Mouse (Mus musculus): ENCODE results near the gene Morn3. TPM values are rescaled to one million over a fixed set of nuclear protein-coding genes. Genes with fewer than 3 reads are reported as not detected.

Gene Morn3
- polyA plus RNA-seq, 1 experiment from 2014 or later: 1.3 TPM

GRCm38 (mm10) chr5:123058251-123059102 lies 11.7 kb upstream of the Morn3 start:
- Histone ChIP-seq H3K4me1 (replicated peaks) (no peaks in the 10 kb centered on the region), H3K4me3 (peak overlapping the region; percentile 39), H3K36me3 (no peaks in the 10 kb centered on the region), H3K9ac (peak overlapping the region; percentile 38), H3K27ac (replicated peaks) (peak overlapping the region; percentile 67), H3K9me3 (no peaks in the 10 kb centered on the region), H3K4me2 (peak overlapping the region; percentile 51), H3K27me3 (no peaks in the 10 kb centered on the region)
- WGBS: 46% methylated on average over 16 of the region's 16 CpGs
- ATAC-seq (ENCODE audit: low FRiP score, low read depth): no peak

DNA sequence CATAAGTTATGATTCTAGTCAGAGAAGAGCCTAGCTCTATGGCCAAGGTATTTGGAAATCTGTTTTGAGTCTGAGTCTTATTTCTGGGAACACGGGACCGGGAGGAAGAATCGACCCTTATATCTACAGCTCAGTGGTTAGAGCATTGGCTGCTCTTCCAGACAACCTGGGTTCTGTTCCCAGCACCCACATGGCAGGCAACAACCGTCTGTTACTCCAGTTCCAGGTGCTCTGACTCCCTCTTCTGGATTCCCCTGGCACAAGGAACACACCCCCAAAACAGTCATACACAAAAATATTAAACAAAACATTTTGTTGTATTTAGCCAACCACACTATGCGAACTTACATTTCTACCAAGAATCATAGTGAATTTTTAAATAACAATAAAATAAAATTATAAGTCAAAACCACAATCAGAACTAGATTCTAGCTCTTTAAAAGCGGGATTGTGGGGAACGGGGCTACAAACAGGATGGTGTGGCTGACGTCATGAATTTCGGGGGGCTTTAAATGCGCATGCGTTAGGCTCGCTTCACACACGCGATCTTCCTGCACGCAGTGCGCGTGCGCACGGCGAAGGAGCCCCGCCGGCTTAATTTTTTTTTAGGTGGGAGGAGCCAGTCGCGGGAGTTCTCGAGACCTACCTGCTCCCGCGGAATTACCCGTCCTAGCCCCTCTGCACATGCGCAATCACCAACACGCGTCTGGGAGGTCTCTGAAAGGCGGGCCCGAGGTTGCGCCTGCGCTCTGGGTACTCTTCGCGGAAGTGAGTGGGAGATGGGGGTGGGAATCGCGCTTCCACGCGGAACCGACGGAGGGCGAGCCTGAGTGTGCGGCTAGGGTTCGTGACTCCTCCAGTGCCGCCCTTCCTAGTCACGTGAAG lies 10.8 kb upstream of the Morn3 start:
- H3K36me3 ChIP-seq: no peaks in the 10 kb centered on the region
- WGBS: 8% methylated on average over 48 of the region's 48 CpGs
- peak overlapping the region; percentile 39 for H3K4me3 ChIP-seq
- peak overlapping the region; percentile 38 for H3K9ac ChIP-seq
- peak overlapping the region; percentile 67 for H3K27ac ChIP-seq (replicated peaks)
- H3K4me2 ChIP-seq: peak overlapping the region; percentile 51
- H3K27me3 ChIP-seq: no peaks in the 10 kb centered on the region
- peak; percentile 98 for ATAC-seq (ENCODE audit: low FRiP score, low read depth)
- no peaks in the 10 kb centered on the region for H3K9me3 ChIP-seq
- H3K4me1 ChIP-seq (replicated peaks): no peaks in the 10 kb centered on the region

DNA sequence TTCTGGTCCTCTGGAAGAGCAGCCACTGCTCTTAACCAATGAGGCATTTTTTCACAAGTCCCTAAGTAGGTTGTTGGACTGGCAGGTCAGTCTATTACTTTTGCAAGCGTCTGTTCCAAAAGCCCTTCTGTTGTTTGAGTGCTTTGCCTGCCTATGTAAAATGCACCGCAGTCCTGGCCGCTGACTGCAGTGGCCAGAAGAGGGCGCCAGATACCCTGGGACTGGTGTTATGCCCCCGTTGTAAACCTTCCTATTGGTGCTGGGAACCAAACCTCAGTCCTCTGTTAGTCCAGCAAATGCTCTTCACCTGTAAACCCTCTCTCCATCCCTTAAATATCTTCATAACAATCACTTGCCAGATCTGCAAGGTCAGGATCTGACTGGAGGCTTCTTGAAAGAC lies 4.9 kb upstream of the Morn3 start:
- Histone ChIP-seq H3K9me3 (no peaks in the 10 kb centered on the region), H3K27me3 (no peaks in the 10 kb centered on the region), H3K4me1 (replicated peaks) (peaks cover 6% of the 10 kb centered on the region), H3K27ac (replicated peaks) (no peak overlapping the region), H3K4me3 (no peak overlapping the region), H3K9ac (no peak overlapping the region), H3K4me2 (no peak overlapping the region), H3K36me3 (no peaks in the 10 kb centered on the region)
- ATAC-seq (ENCODE audit: low FRiP score, low read depth): no peak
- WGBS: 79% methylated on average over 5 of the region's 5 CpGs

GRCm38 (mm10) chr5:123050918-123051317 lies 4.1 kb upstream of the Morn3 start:
- H3K4me1 ChIP-seq (replicated peaks): peaks cover 6% of the 10 kb centered on the region
- 76% methylated on average over 9 of the region's 9 CpGs for WGBS
- H3K9ac ChIP-seq: no peak overlapping the region
- no peak for ATAC-seq (ENCODE audit: low FRiP score, low read depth)
- H3K27me3 ChIP-seq: no peaks in the 10 kb centered on the region
- H3K4me2 ChIP-seq: no peak overlapping the region
- H3K27ac ChIP-seq (replicated peaks): no peak overlapping the region
- H3K4me3 ChIP-seq: no peak overlapping the region
- H3K36me3 ChIP-seq: no peaks in the 10 kb centered on the region
- H3K9me3 ChIP-seq: no peaks in the 10 kb centered on the region

DNA sequence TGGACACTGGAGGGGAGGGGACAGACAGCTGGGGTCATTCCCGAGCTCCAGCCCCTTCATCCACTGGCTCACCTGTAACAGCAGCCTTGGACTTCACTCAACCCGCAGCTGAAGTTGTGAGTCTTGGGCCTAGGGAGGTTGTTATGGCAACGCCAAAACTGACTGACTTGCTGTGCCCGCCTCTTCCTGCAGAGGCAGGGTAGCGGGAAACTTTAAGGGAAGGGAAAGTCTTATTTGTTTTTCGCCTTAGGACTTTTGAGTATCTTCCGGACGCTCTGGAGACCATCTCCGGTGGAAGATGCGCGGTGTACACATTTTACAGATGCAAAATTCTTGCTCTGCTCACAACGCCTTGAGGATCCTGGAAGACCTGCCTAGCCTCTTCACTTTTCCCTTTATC lies 2.5 kb upstream of the Morn3 start:
- no peak overlapping the region for H3K9ac ChIP-seq
- 6% methylated on average over 12 of the region's 12 CpGs for WGBS
- no peaks in the 10 kb centered on the region for H3K36me3 ChIP-seq
- H3K4me1 ChIP-seq (replicated peaks): peaks cover 6% of the 10 kb centered on the region
- H3K4me3 ChIP-seq: no peak overlapping the region
- H3K27ac ChIP-seq (replicated peaks): no peak overlapping the region
- peak; percentile 42; the same call in 1 of the 2 replicates for ATAC-seq (ENCODE audit: low FRiP score, low read depth)
- peak overlapping the region; percentile 44 for H3K4me2 ChIP-seq
- no peaks in the 10 kb centered on the region for H3K9me3 ChIP-seq
- H3K27me3 ChIP-seq: no peaks in the 10 kb centered on the region

DNA sequence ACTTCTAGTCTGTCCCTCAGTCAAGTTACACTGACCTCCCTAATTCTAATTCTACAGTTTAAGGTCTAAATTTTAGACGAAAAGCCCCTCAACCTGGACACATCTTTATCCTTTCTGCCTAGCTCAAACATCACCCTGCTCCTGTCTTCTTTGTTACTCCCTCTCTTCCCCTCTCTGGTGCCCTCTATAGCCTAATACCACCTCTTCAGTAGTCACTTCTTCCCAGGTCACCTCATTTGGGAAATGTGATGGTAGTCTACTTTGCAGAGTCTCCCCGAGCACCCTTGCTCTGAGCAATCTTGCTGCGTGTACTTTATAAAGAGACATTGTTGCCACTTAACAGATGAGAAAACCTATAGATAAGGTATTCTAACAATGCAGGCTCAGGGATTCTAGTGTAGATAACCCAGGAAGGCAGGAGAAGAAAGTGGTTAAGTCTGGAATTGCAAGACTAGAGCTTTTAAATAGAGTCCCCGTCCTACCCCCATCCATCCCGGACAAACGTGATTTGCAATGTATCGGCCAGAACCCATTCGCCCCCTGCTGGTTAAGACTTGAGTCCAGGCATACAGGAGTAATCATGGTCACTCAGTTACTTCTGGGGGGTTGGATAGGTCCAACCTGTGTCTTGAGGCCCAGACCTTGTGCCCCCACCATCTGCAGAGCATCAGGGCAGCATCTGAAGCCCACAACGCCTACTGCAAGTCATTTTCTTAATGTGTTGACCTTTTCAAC lies 1.1 kb downstream of the Morn3 start:
- H3K27ac ChIP-seq (replicated peaks): no peak overlapping the region
- no peak overlapping the region for H3K4me3 ChIP-seq
- no peak overlapping the region for H3K4me2 ChIP-seq
- H3K36me3 ChIP-seq: no peaks in the 10 kb centered on the region
- WGBS: 40% methylated on average over 9 of the region's 9 CpGs
- ATAC-seq (ENCODE audit: low FRiP score, low read depth): no peak
- H3K9me3 ChIP-seq: no peaks in the 10 kb centered on the region
- no peaks in the 10 kb centered on the region for H3K27me3 ChIP-seq
- H3K4me1 ChIP-seq (replicated peaks): peaks cover 6% of the 10 kb centered on the region
- H3K9ac ChIP-seq: no peak overlapping the region

- no peak overlapping the region for H3K4me2 ChIP-seq
- H3K36me3 ChIP-seq: no peaks in the 10 kb centered on the region
- no peak overlapping the region for H3K27ac ChIP-seq (replicated peaks)
- no peaks in the 10 kb centered on the region for H3K9me3 ChIP-seq
- no peaks in the 10 kb centered on the region for H3K27me3 ChIP-seq
- H3K9ac ChIP-seq: no peak overlapping the region
- H3K4me1 ChIP-seq (replicated peaks): peaks cover 6% of the 10 kb centered on the region
- 22% methylated on average over 7 of the region's 7 CpGs for WGBS
- no peak for ATAC-seq (ENCODE audit: low FRiP score, low read depth)
- H3K4me3 ChIP-seq: no peak overlapping the region
Observed at GRCm38 (mm10) chr5:123043856-123044255, 3.0 kb downstream of the Morn3 start.

GRCm38 (mm10) chr5:123040796-123041195 lies 6.0 kb downstream of the Morn3 start:
- Histone ChIP-seq H3K4me3 (no peak overlapping the region), H3K4me1 (replicated peaks) (peaks cover 6% of the 10 kb centered on the region), H3K27me3 (no peaks in the 10 kb centered on the region), H3K4me2 (no peak overlapping the region), H3K9ac (no peak overlapping the region), H3K9me3 (no peaks in the 10 kb centered on the region), H3K36me3 (no peaks in the 10 kb centered on the region), H3K27ac (replicated peaks) (no peak overlapping the region)
- ATAC-seq (ENCODE audit: low FRiP score, low read depth): no peak
- WGBS: 47% methylated on average over 7 of the region's 7 CpGs

DNA sequence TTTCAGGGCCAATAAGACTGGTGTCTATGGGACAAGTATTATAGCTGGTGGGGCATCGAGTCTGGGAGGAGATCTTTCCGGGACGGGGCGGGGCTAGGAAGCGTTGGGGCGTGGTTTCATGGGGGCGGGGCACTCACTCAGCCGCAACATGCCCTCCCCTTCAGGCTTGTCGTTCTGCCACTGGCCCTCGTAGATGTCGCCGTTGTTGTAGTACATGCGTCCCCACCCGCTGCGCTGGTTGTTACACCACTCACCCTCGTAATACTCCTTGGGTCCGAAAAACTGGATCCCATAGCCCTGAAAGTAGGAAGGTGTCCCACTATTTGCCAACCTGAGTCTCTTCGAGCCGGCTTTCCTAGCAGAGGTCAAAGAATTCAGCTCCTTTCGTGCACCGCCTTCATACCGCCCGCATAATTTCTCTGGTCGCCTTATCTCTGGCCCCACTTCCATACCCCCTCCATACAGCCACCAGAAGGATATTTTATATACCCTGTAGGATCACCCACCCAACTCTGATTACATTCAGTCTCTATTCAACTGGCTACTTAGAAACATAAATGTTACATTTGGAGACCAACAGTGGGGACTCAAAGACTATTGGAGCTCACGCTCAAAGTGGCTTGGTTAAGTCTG lies 7.6 kb downstream of the Morn3 start:
- Histone ChIP-seq H3K4me2 (peak overlapping the region; percentile 55), H3K27ac (replicated peaks) (no peak overlapping the region), H3K4me3 (peak overlapping the region; percentile 23), H3K9ac (no peak overlapping the region), H3K4me1 (replicated peaks) (peaks cover 6% of the 10 kb centered on the region), H3K9me3 (no peaks in the 10 kb centered on the region), H3K36me3 (no peaks in the 10 kb centered on the region), H3K27me3 (no peaks in the 10 kb centered on the region)
- WGBS: 3% methylated on average over 25 of the region's 25 CpGs
- no peak for ATAC-seq (ENCODE audit: low FRiP score, low read depth)

DNA sequence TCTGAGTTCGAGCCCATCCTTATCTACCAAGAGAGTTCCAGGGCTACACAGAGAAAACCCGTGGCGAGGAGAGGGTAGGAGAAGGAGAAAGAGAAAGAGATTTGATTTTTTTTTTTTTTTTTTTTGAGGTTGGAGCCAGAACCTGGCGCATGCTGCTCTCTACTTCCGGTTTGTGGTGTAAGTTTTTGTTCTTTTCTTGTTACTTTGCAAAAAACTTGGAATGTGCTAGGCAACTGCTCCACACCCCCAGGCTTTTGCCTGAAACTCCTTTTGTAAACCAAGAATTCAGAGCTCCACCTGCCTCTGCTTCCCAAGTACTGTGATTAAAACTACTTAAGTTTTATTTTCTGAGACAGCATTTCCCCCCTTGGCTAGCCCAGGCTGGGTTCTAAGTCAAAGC lies 8.7 kb downstream of the Morn3 start:
- peaks cover 6% of the 10 kb centered on the region for H3K4me1 ChIP-seq (replicated peaks)
- 89% methylated on average over 5 of the region's 5 CpGs for whole genome bisulfite sequencing

DNA sequence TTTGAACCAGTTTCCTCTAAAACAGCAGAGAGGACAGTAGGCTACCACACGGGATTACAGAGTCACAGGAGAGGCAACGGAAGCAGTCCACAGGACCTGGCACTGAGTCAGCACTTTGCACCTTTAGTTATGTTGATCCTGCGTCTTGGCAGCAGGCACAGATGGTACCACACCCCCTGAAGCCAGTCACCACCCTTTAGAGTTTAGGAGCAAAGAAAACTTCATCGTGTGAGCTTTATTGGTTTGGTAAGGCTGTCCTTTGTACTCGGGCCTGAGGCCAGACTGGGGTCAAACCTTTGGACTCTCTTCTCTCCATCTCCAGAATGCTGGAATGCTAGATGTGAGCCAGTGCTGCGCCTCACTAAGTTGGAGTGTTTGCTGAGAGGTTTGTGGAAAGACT lies 11.3 kb downstream of the Morn3 start:
- peaks cover 6% of the 10 kb centered on the region; the same call in 1 of the 2 replicates for H3K36me3 ChIP-seq
- no peak overlapping the region for H3K27ac ChIP-seq (replicated peaks)
- WGBS: 29% methylated on average over 6 of the region's 6 CpGs
- H3K27me3 ChIP-seq: no peaks in the 10 kb centered on the region
- no peak overlapping the region for H3K4me3 ChIP-seq
- H3K4me1 ChIP-seq (replicated peaks): peaks cover 6% of the 10 kb centered on the region
- ATAC-seq (ENCODE audit: low FRiP score, low read depth): no peak
- H3K9me3 ChIP-seq: no peaks in the 10 kb centered on the region
- H3K4me2 ChIP-seq: no peak overlapping the region
- no peak overlapping the region for H3K9ac ChIP-seq

More for the DNA sequence above, 8.7 kb downstream of the Morn3 start:
- no peak overlapping the region for H3K9ac ChIP-seq
- H3K36me3 ChIP-seq: no peaks in the 10 kb centered on the region
- ATAC-seq (ENCODE audit: low FRiP score, low read depth): no peak
- H3K9me3 ChIP-seq: no peaks in the 10 kb centered on the region
- H3K4me2 ChIP-seq: no peak overlapping the region
- H3K27ac ChIP-seq (replicated peaks): no peak overlapping the region
- no peaks in the 10 kb centered on the region for H3K27me3 ChIP-seq
- H3K4me3 ChIP-seq: no peak overlapping the region

Data from hindbrain, embryonic 15.5 days (tissue).